Mouse (Mus musculus) right cerebral cortex, postnatal 10 days (tissue): ENCODE measurements around the gene Itgb7.

Source experiments
- DNase-seq, 2 experiments: peaks; one replicate each; pipeline ENCODE4 v3.0.0; 2021; ENCODE audit warnings: low spot score in 2 of 2

Gene Itgb7

GRCm38 (mm10) chr15:102193652-102194051 lies 38.1 kb downstream of the Itgb7 start:
- DNase-seq: no peak

DNA sequence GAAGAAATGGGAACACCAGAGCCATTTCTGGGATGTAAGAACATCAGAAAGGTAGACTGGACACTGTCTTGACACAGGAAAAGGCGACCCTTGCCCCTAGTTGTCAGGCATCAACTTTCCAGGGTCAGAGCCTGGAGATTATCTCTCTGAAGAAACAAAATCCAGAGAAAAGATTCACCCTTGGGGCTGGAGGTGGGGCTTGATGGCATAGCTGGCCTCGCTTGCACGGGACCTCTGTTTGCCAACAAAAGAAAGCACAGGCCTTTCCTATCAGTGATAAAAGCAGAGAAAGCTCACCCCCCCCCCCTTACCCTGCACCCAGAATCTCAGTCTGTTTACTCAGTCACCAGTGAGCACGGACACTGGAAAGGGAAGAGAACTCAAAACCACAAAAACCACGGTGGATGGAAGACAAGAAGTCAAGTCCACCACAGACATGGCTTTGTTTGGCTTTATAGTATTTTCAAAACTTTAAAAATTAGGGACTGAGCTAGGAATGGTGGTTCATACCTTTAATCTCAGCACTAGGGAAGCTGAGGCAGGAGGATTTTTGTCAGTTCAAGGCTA lies 38.8 kb downstream of the Itgb7 start:
- no peak for DNase-seq

DNA sequence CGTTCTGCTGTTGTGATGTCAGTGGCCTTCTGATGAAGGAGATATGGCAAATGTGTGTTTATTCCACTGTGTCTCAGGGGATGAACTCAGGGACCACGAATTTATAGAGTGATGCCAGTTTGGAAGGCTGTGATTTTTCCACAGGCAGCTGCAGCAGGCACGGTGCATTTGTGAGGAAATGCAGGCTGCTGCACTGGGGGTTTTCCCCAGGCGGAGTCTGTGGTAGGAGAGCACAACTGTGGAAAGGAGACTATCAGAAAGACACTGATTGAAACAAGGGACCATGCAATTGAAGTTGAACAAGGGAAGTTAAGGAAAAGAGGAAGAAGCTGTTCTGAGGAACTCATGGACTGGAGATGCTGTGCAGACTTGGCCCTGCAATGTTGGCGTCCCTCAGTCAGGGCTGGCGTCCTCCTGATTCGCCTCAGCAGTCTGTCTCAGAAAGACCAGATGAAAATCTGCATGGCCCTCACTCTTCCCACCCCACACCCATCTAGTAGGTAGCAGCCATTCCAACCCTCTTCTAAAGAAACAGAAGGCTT lies 39.4 kb downstream of the Itgb7 start:
- DNase-seq: no peak

- no peak for DNase-seq
These were observed 40.0 kb downstream of the Itgb7 start for GRCm38 (mm10) chr15:102191699-102192098.

- no peak for DNase-seq
These were observed 42.9 kb downstream of the Itgb7 start for GRCm38 (mm10) chr15:102188883-102189282.

- no peak for DNase-seq
These were observed 43.6 kb downstream of the Itgb7 start for GRCm38 (mm10) chr15:102188096-102188495.

- DNase-seq: no peak
These were observed 45.5 kb downstream of the Itgb7 start for GRCm38 (mm10) chr15:102186239-102186638.

DNA sequence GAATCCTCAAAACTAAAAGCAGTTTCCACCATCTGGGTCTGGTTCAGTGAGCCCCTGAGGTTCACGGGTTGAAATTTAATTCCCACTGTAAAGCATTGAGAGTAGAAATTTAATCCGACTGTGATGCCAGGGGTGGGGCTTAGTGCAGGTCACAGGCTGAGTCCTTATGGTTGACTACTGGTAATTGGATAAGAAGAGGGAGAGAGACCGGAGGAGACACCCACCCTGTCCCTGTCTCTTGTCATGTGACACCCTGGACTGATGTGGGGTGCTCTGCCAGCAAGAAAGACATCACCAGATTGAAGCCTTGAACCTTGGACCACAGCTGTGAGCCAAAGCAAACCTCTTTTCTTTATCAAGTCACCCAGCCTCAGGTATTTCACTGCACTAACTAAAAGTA lies 48.7 kb downstream of the Itgb7 start:
- DNase-seq: no peak

DNA sequence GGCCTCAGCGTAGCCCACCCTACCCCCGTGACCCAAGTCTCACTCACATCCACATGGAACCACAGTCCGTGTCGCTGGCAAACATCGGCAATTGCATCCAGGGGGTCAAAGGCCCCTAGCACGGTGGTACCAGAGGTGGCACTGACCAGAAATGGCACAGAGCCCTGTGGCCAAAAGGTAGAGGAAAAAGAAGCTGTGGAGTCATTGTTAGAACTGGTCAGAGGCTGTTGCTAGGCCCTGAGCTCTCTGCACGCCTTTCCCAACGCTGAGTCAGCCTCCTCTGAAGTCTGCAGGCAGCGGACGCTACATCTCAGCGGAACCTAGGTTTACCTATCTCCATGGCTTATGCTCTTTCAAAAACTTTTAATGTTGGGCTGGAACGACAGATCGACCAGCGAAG lies 51.8 kb downstream of the Itgb7 start:
- no peak for DNase-seq

GRCm38 (mm10) chr15:102179106-102179505 lies 52.6 kb downstream of the Itgb7 start:
- no peak for DNase-seq

DNA sequence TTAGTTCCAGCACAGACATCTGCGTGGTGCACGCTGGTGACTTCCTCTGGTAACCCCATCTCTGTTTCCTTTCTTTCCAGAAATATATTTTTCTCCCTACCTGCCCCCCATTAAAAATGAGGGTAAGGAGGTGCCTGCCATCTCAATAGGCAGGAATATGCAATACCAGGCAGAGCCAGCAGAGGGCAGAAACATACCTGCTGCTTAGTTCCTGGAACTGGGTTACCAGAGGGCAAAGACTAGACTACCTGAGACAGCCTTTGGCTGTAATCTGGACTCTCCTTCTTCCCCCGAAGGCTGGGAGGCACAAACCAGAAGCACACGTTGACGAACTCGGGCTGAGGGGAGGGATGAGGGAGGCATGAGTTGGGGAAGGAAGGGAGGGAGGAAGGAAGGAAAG lies 53.5 kb downstream of the Itgb7 start:
- DNase-seq: peak in 1 of 2 experiments; percentile 76

- no peak for DNase-seq
These were observed 54.3 kb downstream of the Itgb7 start for GRCm38 (mm10) chr15:102177417-102177816.

DNA sequence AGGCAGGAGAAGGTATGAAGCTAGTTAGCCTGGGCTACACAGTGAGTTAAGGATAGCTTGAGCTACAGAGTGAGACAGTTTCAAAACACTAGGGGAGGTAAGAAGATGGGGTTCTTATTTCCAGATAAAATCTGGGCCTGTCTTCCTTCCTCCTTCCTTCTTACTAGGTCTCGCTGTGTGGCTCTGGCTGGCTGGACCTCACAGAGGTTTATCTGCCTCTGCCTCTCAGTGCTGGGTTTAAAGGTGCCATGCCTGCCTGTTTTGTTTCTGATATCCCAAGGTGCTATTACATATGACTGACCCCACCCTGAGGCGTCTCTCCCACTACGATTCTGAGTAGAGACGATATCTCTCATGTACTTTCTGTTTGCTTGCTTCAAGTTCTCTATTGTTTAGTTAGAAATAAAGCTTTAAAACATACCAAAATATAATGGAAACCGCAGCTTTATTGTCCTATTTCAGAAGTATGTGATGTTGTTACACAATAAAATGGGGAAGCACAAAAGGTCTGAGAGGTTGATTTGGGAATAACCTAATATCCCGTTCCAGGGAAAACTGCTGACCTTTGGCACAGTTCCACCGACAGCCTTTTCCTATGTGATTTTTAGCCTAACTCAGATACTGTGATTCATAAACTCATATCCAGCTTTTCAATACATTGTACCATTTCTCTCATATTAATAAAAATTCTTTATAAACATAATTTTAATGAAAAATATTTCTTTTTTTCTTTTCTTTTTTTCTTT lies 55.0 kb downstream of the Itgb7 start:
- no peak for DNase-seq

DNA sequence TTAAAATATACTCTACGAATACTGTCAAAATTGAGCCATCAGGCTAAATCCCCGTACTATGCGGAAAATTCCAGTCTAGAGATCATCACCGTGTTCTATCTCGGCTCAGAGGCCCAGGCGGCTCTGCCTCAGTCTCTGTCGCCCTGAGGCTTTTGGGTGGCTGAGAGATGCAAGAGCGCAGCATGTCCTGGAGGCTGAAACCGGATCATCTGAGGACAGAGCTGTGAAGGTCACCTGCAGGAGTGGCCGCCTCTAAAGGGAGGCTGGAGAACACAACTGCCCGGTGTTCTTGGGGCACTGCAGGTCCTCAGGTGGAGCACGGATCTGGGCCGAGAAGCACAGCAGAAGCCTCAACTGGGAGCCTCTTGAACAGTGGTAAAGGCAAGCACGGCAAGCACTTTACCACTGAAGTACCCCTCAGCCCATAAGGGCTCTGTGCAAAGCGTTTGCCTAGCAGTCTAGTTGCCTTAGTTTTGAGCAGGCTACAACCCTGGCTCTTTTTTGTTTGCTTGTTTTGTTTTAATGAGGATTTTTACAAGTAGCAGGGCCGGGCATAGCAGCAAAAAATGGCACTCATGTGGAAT lies 55.9 kb downstream of the Itgb7 start:
- DNase-seq: no peak

- DNase-seq: no peak
These were observed 58.2 kb downstream of the Itgb7 start for GRCm38 (mm10) chr15:102173581-102173980.

DNA sequence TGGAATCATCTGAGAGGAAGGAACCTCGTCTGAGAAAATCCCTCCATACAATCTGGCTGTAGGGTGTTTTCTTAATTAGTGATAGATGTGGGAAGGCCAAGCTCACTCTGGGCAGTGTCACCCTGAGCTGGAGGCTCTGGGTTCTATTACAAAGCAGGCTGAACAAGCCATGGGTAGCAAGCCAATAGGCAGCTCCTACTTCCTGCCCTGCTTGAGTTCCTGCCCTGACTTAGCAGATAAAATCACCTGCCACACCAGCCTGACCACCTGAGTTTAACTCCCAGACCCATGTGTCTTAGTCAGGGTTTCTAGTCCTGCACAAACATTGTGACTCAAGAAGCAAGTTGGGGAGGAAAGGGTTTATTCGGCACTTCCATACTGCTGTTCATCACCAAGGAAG lies 62.7 kb downstream of the Itgb7 start:
- no peak for DNase-seq

- DNase-seq: no peak
These were observed 64.1 kb downstream of the Itgb7 start for GRCm38 (mm10) chr15:102167620-102168021.
